Mouse (Mus musculus) T-helper 2 cell (primary cell): Measurements from ENCODE around the gene Rab30.

ENCODE experiments used
- in situ Hi-C: fragments of 300-600 bp; cut with MboI, MseI; formaldehyde crosslinking; loops from one replicate; pipeline ENCODE4 v1.15.1; 2025; ENCODE audit warnings: high pct_unique_total_duplicates

Gene Rab30

GRCm38 (mm10) chr7:92837907-92838306 lies 96.5 kb downstream of the Rab30 start:
- in situ Hi-C loops = no loop called here

GRCm38 (mm10) chr7:92842254-92842653 lies 100.9 kb downstream of the Rab30 start:
- in situ Hi-C loops = no loop called here

- in situ Hi-C loops = no loop called here
Measured at GRCm38 (mm10) chr7:92848246-92848645, 106.8 kb downstream of the Rab30 start.

- in situ Hi-C loops = no loop called here
Measured at GRCm38 (mm10) chr7:92866526-92866925, 125.1 kb downstream of the Rab30 start.

- in situ Hi-C loops = loop anchor here (5.0 to 10.0 kb wide), 3 partner anchors 128 to 305 kb away; partner anchors contain the start of genes Ankrd42, Ccdc90b and Rab30
Measured at GRCm38 (mm10) chr7:92870161-92870560, 128.8 kb downstream of the Rab30 start.

- in situ Hi-C loops = loop anchor here (5.0 to 10.0 kb wide), 3 partner anchors 129 to 307 kb away; partner anchors contain the start of genes Ankrd42, Ccdc90b and Rab30
Measured at GRCm38 (mm10) chr7:92871596-92871995, 130.2 kb downstream of the Rab30 start.

GRCm38 (mm10) chr7:92874116-92874675 lies 132.8 kb downstream of the Rab30 start, which contains the start of the genes Ddias and Prcp:
Ddias (minus strand) TSS chr7:92874247.
Prcp (plus strand) TSS chr7:92874470.
- in situ Hi-C loops = loop anchor here (5.0 to 10.0 kb wide), 3 partner anchors 132 to 309 kb away; partner anchors contain the start of genes Ankrd42, Ccdc90b and Rab30

- in situ Hi-C loops = loop anchor here (5.0 to 10.0 kb wide), 3 partner anchors 133 to 310 kb away; partner anchors contain the start of genes Ankrd42, Ccdc90b and Rab30
Measured at GRCm38 (mm10) chr7:92874761-92875408, 133.5 kb downstream of the Rab30 start.

GRCm38 (mm10) chr7:92876066-92876465 lies 134.7 kb downstream of the Rab30 start:
- in situ Hi-C loops = loop anchor here (10.0 kb wide), 2 partner anchors 241 to 311 kb away; partner anchors contain the start of genes Ankrd42 and Ccdc90b

- in situ Hi-C loops = loop anchor here (10.0 kb wide), 2 partner anchors 242 to 312 kb away; partner anchors contain the start of genes Ankrd42 and Ccdc90b
Measured at GRCm38 (mm10) chr7:92876538-92876937, 135.1 kb downstream of the Rab30 start.

GRCm38 (mm10) chr7:92878575-92879285 lies 137.3 kb downstream of the Rab30 start:
- in situ Hi-C loops = loop anchor here (10.0 kb wide), 2 partner anchors 244 to 314 kb away; partner anchors contain the start of genes Ankrd42 and Ccdc90b

- in situ Hi-C loops = no loop called here
Measured at GRCm38 (mm10) chr7:92883850-92884716, 142.7 kb downstream of the Rab30 start.

- in situ Hi-C loops = no loop called here
Measured at GRCm38 (mm10) chr7:92884998-92885660, 143.7 kb downstream of the Rab30 start.

GRCm38 (mm10) chr7:92886801-92887200 lies 145.4 kb downstream of the Rab30 start:
- in situ Hi-C loops = no loop called here

GRCm38 (mm10) chr7:92887230-92887629 lies 145.8 kb downstream of the Rab30 start:
- in situ Hi-C loops = no loop called here

GRCm38 (mm10) chr7:92890211-92890610 lies 148.8 kb downstream of the Rab30 start:
- in situ Hi-C loops = no loop called here

GRCm38 (mm10) chr7:92890618-92891230 lies 149.3 kb downstream of the Rab30 start:
- in situ Hi-C loops = no loop called here

- in situ Hi-C loops = no loop called here
Measured at GRCm38 (mm10) chr7:92893478-92893877, 152.1 kb downstream of the Rab30 start.
